Comparison of ENCODE assay signal across 8 mouse cellular contexts in genomic region chr14:31496241-31496646, GRCm38 (mm10). TPM values are rescaled to one million over a fixed set of nuclear protein-coding genes. Genes with fewer than 3 reads are reported as not detected.
DNase-seq lines count a peak whose midpoint lies in the region; ATAC-seq and TF ChIP-seq lines count a peak whose summit lies in the region.

No protein-coding gene starts in this region.

- H3K27me3 ChIP-seq in heart, embryonic 14.5 days (ENCODE audit: control insufficient read depth, insufficient read depth, low read length) = no peaks in the 10 kb centered on the region
- no peaks in the 10 kb centered on the region for H3K27me3 ChIP-seq in erythroblast, embryonic 14.5 days (ENCODE audit: control insufficient read depth)
- no peaks in the 10 kb centered on the region for H3K27me3 ChIP-seq in liver, embryonic 11.5 days (replicated peaks; ENCODE audit: control insufficient read depth, insufficient read depth, low read length)
- no peaks in the 10 kb centered on the region for H3K27me3 ChIP-seq in small intestine, adult 2 months (ENCODE audit: control insufficient read depth, insufficient read depth, low read length)

- H3K36me3 ChIP-seq in heart, embryonic 14.5 days (ENCODE audit: control insufficient read depth, insufficient read depth, low read length) = peaks cover 51% of the 10 kb centered on the region
- H3K36me3 ChIP-seq in erythroblast, embryonic 14.5 days (ENCODE audit: control insufficient read depth) = peaks cover 70% of the 10 kb centered on the region
- H3K36me3 ChIP-seq in liver, embryonic 11.5 days (ENCODE audit: control insufficient read depth, insufficient read depth, low read length) = peaks cover 13% of the 10 kb centered on the region
- H3K36me3 ChIP-seq in small intestine, adult 2 months (ENCODE audit: control insufficient read depth, insufficient read depth, low read length) = peaks cover 16% of the 10 kb centered on the region

- H3K4me2 ChIP-seq in heart, embryonic 14.5 days (ENCODE audit: low read length) = peak overlapping the region; percentile 86
- peak overlapping the region; percentile 96 for H3K4me2 ChIP-seq in liver, embryonic 11.5 days

- no peaks in the 10 kb centered on the region for H3K9me3 ChIP-seq in heart, embryonic 14.5 days (ENCODE audit: control insufficient read depth, low read length)
- H3K9me3 ChIP-seq in erythroblast, embryonic 14.5 days (ENCODE audit: control insufficient read depth, low read length) = no peaks in the 10 kb centered on the region
- no peaks in the 10 kb centered on the region for H3K9me3 ChIP-seq in liver, embryonic 11.5 days (ENCODE audit: control insufficient read depth, low read length)

- H3K9ac ChIP-seq in heart, embryonic 14.5 days (ENCODE audit: low read length) = peak overlapping the region; percentile 90
- peak overlapping the region; percentile 90; the same call in 1 of the 2 replicates for H3K9ac ChIP-seq in liver, embryonic 11.5 days (ENCODE audit: low read depth, low read length)

- no peak for TF ChIP-seq CTCF in small intestine, adult 2 months (IDR thresholded peaks at IDR 0.05; ENCODE audit: extremely low read depth, insufficient read length, insufficient replicate concordance, low read depth, low read length)

- TF ChIP-seq POLR2A in small intestine, adult 2 months (IDR thresholded peaks at IDR 0.05; ENCODE audit: low read depth, low read length) = no peak

- peaks cover 12 to 30% of the 10 kb centered on the region in 2 experiments for H3K4me1 ChIP-seq in heart, embryonic 14.5 days (ENCODE audit: control insufficient read depth in 2 of 2, insufficient read depth in 2 of 2, low read length in 2 of 2)
- peaks cover 55% of the 10 kb centered on the region for H3K4me1 ChIP-seq in erythroblast, embryonic 14.5 days (ENCODE audit: control insufficient read depth)
- peaks cover 21% of the 10 kb centered on the region for H3K4me1 ChIP-seq in liver, embryonic 11.5 days (replicated peaks; ENCODE audit: control insufficient read depth, insufficient read depth, low read length)
- H3K4me1 ChIP-seq in small intestine, adult 2 months (ENCODE audit: control insufficient read depth, insufficient read depth, insufficient read length, low read length) = peaks cover 13% of the 10 kb centered on the region

- H3K27ac ChIP-seq in heart, embryonic 14.5 days (replicated peaks in 1 of 2; ENCODE audit: control insufficient read depth in 1 of 2, insufficient read depth in 1 of 2, low read depth in 2 of 2, low read length in 2 of 2) = 0 out of 4 replicates have a peak overlapping the region, but pooled peaks of 1 of the 2 experiments have one; percentile 78
- H3K27ac ChIP-seq in liver, embryonic 11.5 days (ENCODE audit: low read depth, low read length) = peak overlapping the region; percentile 71
- H3K27ac ChIP-seq in small intestine, adult 2 months (ENCODE audit: insufficient read depth, low read depth, low read length) = no peak overlapping the region

- DNase-seq in heart, adult 18-20 months = no peak
- peak; percentile 65 for DNase-seq in Muller cell, postnatal 12 days (ENCODE audit: inconsistent ontology term)
- peak; percentile 44 for DNase-seq in liver, embryonic 11.5 days (ENCODE audit: low spot score)
- DNase-seq in thymus, postnatal 0 days (ENCODE audit: low spot score) = no peak

- 45% methylated on average over 7 of the region's 7 CpGs for WGBS in heart, embryonic 14.5 days
- WGBS in liver, embryonic 11.5 days = 24% methylated on average over 7 of the region's 7 CpGs
- 9% methylated on average over 7 of the region's 7 CpGs for WGBS in small intestine, adult 2 months

- peak overlapping the region in 1 of 2 experiments; percentile 61; a peak in 2 of 4 replicates for H3K4me3 ChIP-seq in heart, embryonic 14.5 days (ENCODE audit: control insufficient read depth in 1 of 2, insufficient read depth in 1 of 2, low read depth in 1 of 2, low read length in 2 of 2)
- peak overlapping the region; percentile 70 for H3K4me3 ChIP-seq in erythroblast, embryonic 14.5 days (replicated peaks)
- peak overlapping the region; percentile 93 for H3K4me3 ChIP-seq in liver, embryonic 11.5 days (ENCODE audit: low read depth, low read length)
- peak overlapping the region; percentile 25; the same call in 1 of the 2 replicates for H3K4me3 ChIP-seq in small intestine, adult 2 months (ENCODE audit: low read depth, low read length)

- 0 out of 2 replicates have a peak, but pooled peaks have one; percentile 11 for ATAC-seq in heart, embryonic 14.5 days (ENCODE audit: insufficient number of reproducible peaks, insufficient read depth, low FRiP score, low read depth)
- peak; percentile 94 for ATAC-seq in liver, embryonic 11.5 days (replicated peaks; ENCODE audit: low FRiP score)
- no peak for ATAC-seq in activated CD4-positive, CD25-positive, alpha-beta regulatory T cell, adult 4 months

RNA-seq across cellular contexts. Expression of gene Mettl6, which starts 1.4 kb away (rescaled TPM):
- polyA plus RNA-seq in heart, embryonic 14.5 days (2014; fragmentation: Nextera tagmentation; extraction: Ambion mirVana) = 36.6 and 40.7 TPM in 2 replicates
- total RNA-seq in heart, adult 18-20 months (2021) = 10 to 100 TPM in 1 of 2 experiments, 1 to 10 TPM in 1; 9.1 to 10.6 TPM
- 0.26 and 0.28 TPM in 2 replicates for polyA plus RNA-seq in erythroblast, embryonic 14.5 days (2012)
- 60.9 and 68.9 TPM in 2 replicates for polyA plus RNA-seq in liver, embryonic 11.5 days (2014; fragmentation: Nextera tagmentation; extraction: Ambion mirVana)
- polyA plus RNA-seq in small intestine, adult 2 months (2012; rRNA removed) = 2.2 and 3.3 TPM in 2 replicates
- 10 to 100 TPM; 68.1 to 79.9 TPM for polyA plus RNA-seq in activated CD4-positive, CD25-positive, alpha-beta regulatory T cell, adult 4 months (2017; shearing (Covaris generic))
- polyA plus RNA-seq in thymus, postnatal 0 days (2015; fragmentation: Nextera tagmentation; extraction: Ambion mirVana) = 149 and 164 TPM in 2 replicates

RNA-seq across cellular contexts. Expression of gene Eaf1, which starts 2.0 kb away (rescaled TPM):
- polyA plus RNA-seq in heart, embryonic 14.5 days (2014; fragmentation: Nextera tagmentation; extraction: Ambion mirVana) = 13.1 and 13.2 TPM in 2 replicates
- 10 to 100 TPM; 13.4 to 15.3 TPM for total RNA-seq in heart, adult 18-20 months (2021)
- 18.0 and 27.2 TPM in 2 replicates for polyA plus RNA-seq in erythroblast, embryonic 14.5 days (2012)
- polyA plus RNA-seq in liver, embryonic 11.5 days (2014; fragmentation: Nextera tagmentation; extraction: Ambion mirVana) = 39.1 and 44.5 TPM in 2 replicates
- 14.5 and 24.0 TPM in 2 replicates for polyA plus RNA-seq in small intestine, adult 2 months (2012; rRNA removed)
- 10 to 100 TPM; 12.2 to 13.5 TPM for polyA plus RNA-seq in activated CD4-positive, CD25-positive, alpha-beta regulatory T cell, adult 4 months (2017; shearing (Covaris generic))
- 47.2 and 52.6 TPM in 2 replicates for polyA plus RNA-seq in thymus, postnatal 0 days (2015; fragmentation: Nextera tagmentation; extraction: Ambion mirVana)

Comparison
In these comparisons a context has a peak if more than half of its experiments do, and no peak if none do; other contexts are left out.
1. DNase-seq: peak in Muller cell, postnatal 12 days (single experiment) and liver, embryonic 11.5 days (single experiment); none in heart, adult 18-20 months (0 of 2) and thymus, postnatal 0 days (single experiment).